In the genomic region with DNA sequence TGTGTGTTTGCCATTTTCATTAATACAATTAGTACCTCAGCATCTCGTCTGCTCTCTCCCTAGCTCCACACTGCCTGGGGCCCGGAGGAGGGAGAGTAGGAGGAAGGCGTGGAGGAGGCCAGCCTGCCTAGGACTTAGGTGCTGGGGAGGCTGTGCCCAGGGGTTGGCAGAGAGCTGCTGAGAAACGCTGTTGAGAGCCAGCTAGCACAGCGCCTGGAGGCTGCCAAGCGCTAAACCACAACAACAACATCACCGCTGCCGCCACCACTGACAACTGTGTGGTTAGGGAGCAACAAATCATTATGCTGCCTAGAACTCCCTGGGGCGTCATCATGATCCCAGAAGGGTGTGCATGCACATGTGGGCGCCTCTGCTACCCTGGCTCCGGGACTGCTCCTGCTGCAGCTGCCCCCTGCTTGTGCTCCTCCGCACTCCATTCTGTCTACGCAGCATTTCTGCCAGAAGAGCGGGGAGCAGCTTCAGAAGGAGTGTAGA, we compare ENCODE assay signal across 9 mouse cellular contexts. TPM values are rescaled to one million over a fixed set of nuclear protein-coding genes. Genes with fewer than 3 reads are reported as not detected.
DNase-seq lines count a peak whose midpoint lies in the region; ATAC-seq and TF ChIP-seq lines count a peak whose summit lies in the region.
"Had no signal": no experiment of that assay in that cellular context is flagged by ENCODE, and none has a peak within 500 bp of the region (broad histone marks: within the 10 kb centered on the region; RNA-seq: fewer than 3 reads in every experiment).

No protein-coding gene starts in this region.

- 0 out of 2 replicates have a peak, but pooled peaks cover 2% of the 10 kb centered on the region for H3K4me1 ChIP-seq in heart, embryonic 16.5 days (ENCODE audit: control insufficient read depth, insufficient read depth, low read length)
- peaks cover 15% of the 10 kb centered on the region for H3K4me1 ChIP-seq in neural tube, embryonic 13.5 days (replicated peaks)

- DNase-seq in heart, postnatal 4 days: no peak
- DNase-seq in Patski (ENCODE audit: low read depth, low spot score): peak; percentile 51
- peak; percentile 71 to 72 for DNase-seq in frontal cortex, postnatal 36 days (ENCODE audit: low spot score in 2 of 2)
- peak; percentile 68 to 73 for DNase-seq in left cerebral cortex, postnatal 36 days (ENCODE audit: low spot score in 2 of 2)
- DNase-seq in urinary bladder, postnatal 36 days (ENCODE audit: low spot score in 2 of 2): no peak
- DNase-seq in cerebellum, postnatal 4 days (ENCODE audit: low spot score in 2 of 2): no peak

- peak overlapping the region; percentile 45 for H3K4me2 ChIP-seq in heart, embryonic 16.5 days (ENCODE audit: low read depth, low read length)
- H3K4me2 ChIP-seq in neural tube, embryonic 13.5 days: peak overlapping the region; percentile 51

- no peak overlapping the region for H3K4me3 ChIP-seq in heart, embryonic 16.5 days (ENCODE audit: low read length)
- peak overlapping the region; percentile 22 for H3K4me3 ChIP-seq in neural tube, embryonic 13.5 days

- POLR2A ChIA-PET in Patski (lab: Charles Lee): no interaction called here

- intact Hi-C loops in left cerebral cortex, postnatal 36 days (cut with DNase I): loop anchor here (2.0 to 5.0 kb wide), 2 partner anchors 24 to 36 kb away; partner anchors contain the start of genes Nrgn and Spa17

- no peak overlapping the region for H3K27ac ChIP-seq in heart, embryonic 16.5 days (ENCODE audit: low read length)
- peak overlapping the region; percentile 74 for H3K27ac ChIP-seq in neural tube, embryonic 13.5 days (replicated peaks)
- H3K27ac ChIP-seq: macrophage had no signal

- H3K9me3 ChIP-seq in heart, embryonic 16.5 days (replicated peaks; ENCODE audit: control insufficient read depth, low read length): no peaks in the 10 kb centered on the region
- H3K9me3 ChIP-seq in neural tube, embryonic 13.5 days: no peaks in the 10 kb centered on the region

- 28% methylated on average over 14 of the region's 14 CpGs for WGBS in heart, embryonic 16.5 days
- 15% methylated on average over 14 of the region's 14 CpGs for WGBS in neural tube, embryonic 13.5 days

- TF ChIP-seq CTCF in Patski (IDR thresholded peaks at IDR 0.05): no peak

- no peaks in the 10 kb centered on the region for H3K36me3 ChIP-seq in heart, embryonic 16.5 days (ENCODE audit: control insufficient read depth, insufficient read depth)
- no peaks in the 10 kb centered on the region for H3K36me3 ChIP-seq in neural tube, embryonic 13.5 days

- no peak overlapping the region for H3K9ac ChIP-seq in heart, embryonic 16.5 days (ENCODE audit: low read length)
- peak overlapping the region; percentile 57 for H3K9ac ChIP-seq in neural tube, embryonic 13.5 days

- H3K27me3 ChIP-seq in heart, embryonic 16.5 days (ENCODE audit: control insufficient read depth, insufficient read depth, low read length): no peaks in the 10 kb centered on the region
- peaks cover 59% of the 10 kb centered on the region for H3K27me3 ChIP-seq in Patski
- no peaks in the 10 kb centered on the region for H3K27me3 ChIP-seq in neural tube, embryonic 13.5 days

- in situ Hi-C loops in Patski (cut with MboI; ENCODE audit: low pct_unique_long_range_greater_than_20kb): no loop called here

- CTCF ChIA-PET in Patski (lab: Charles Lee): interaction anchor here (0.9 to 1.3 kb wide), 3 partner anchors 15 to 27 kb away, joined by 3 read pairs; no protein-coding TSS in a partner anchor

- no peak for ATAC-seq in heart, embryonic 16.5 days (replicated peaks; ENCODE audit: extremely low read depth, insufficient read depth, low FRiP score)
- peak; percentile 95 for ATAC-seq in Patski
- ATAC-seq in neural tube, embryonic 13.5 days (ENCODE audit: low read depth): peak; percentile 89

RNA-seq across cellular contexts. Expression of gene Siae, which starts 21.0 kb away (rescaled TPM):
- polyA plus RNA-seq in heart, embryonic 16.5 days (2015; fragmentation: Nextera tagmentation; extraction: Ambion mirVana): 9.2 and 10.9 TPM in 2 replicates
- total RNA-seq in heart, postnatal 4 days (2021): 1 to 10 TPM; 6.5 to 6.6 TPM
- 26.7 TPM for polyA plus RNA-seq in Patski (2021)
- total RNA-seq in left cerebral cortex, postnatal 36 days (2021): 10 to 100 TPM; 18.3 to 19.7 TPM
- 8.9 and 13.7 TPM in 2 replicates for polyA plus RNA-seq in neural tube, embryonic 13.5 days (2015; fragmentation: Nextera tagmentation; extraction: Ambion mirVana)

RNA-seq across cellular contexts. Expression of gene Nrgn, which starts 23.8 kb away (rescaled TPM):
- polyA plus RNA-seq in heart, embryonic 16.5 days (2015; fragmentation: Nextera tagmentation; extraction: Ambion mirVana): 3.4 and 4.3 TPM in 2 replicates
- total RNA-seq in heart, postnatal 4 days (2021): 1 to 10 TPM; 2.0 to 3.1 TPM
- 0.21 TPM for polyA plus RNA-seq in Patski (2021)
- total RNA-seq in left cerebral cortex, postnatal 36 days (2021): 1,000 to 10,000 TPM; 1,855 to 2,522 TPM
- 10.0 and 11.3 TPM in 2 replicates for polyA plus RNA-seq in neural tube, embryonic 13.5 days (2015; fragmentation: Nextera tagmentation; extraction: Ambion mirVana)

RNA-seq across cellular contexts. Expression of gene Spa17, which starts 37.0 kb away (rescaled TPM):
- polyA plus RNA-seq in heart, embryonic 16.5 days (2015; fragmentation: Nextera tagmentation; extraction: Ambion mirVana): 7.6 and 7.9 TPM in 2 replicates
- 1 to 10 TPM; 2.4 to 4.5 TPM for total RNA-seq in heart, postnatal 4 days (2021)
- polyA plus RNA-seq in Patski (2021): 11.6 TPM
- 1 to 10 TPM; 1.8 to 2.9 TPM for total RNA-seq in left cerebral cortex, postnatal 36 days (2021)
- 10.9 and 12.1 TPM in 2 replicates for polyA plus RNA-seq in neural tube, embryonic 13.5 days (2015; fragmentation: Nextera tagmentation; extraction: Ambion mirVana)

RNA-seq across cellular contexts. Expression of gene Vsig2, which starts 37.4 kb away (rescaled TPM):
- 2.1 and 5.3 TPM in 2 replicates for polyA plus RNA-seq in heart, embryonic 16.5 days (2015; fragmentation: Nextera tagmentation; extraction: Ambion mirVana)
- 1 to 10 TPM; 6.4 to 7.9 TPM for total RNA-seq in heart, postnatal 4 days (2021)
- 1.8 TPM for polyA plus RNA-seq in Patski (2021)
- total RNA-seq in left cerebral cortex, postnatal 36 days (2021): 1 to 10 TPM; 1.4 to 4.1 TPM
- 1.1 and 2.1 TPM in 2 replicates for polyA plus RNA-seq in neural tube, embryonic 13.5 days (2015; fragmentation: Nextera tagmentation; extraction: Ambion mirVana)
- polyA plus RNA-seq: macrophage had no signal

RNA-seq across cellular contexts. Expression of gene Esam, which starts 48.6 kb away (rescaled TPM):
- polyA plus RNA-seq in heart, embryonic 16.5 days (2015; fragmentation: Nextera tagmentation; extraction: Ambion mirVana): 92.1 and 101 TPM in 2 replicates
- total RNA-seq in heart, postnatal 4 days (2021): 10 to 100 TPM; 88.8 to 91.3 TPM
- polyA plus RNA-seq in Patski (2021): 83.1 TPM
- 10 to 100 TPM; 19.5 to 23.0 TPM for total RNA-seq in left cerebral cortex, postnatal 36 days (2021)
- polyA plus RNA-seq in neural tube, embryonic 13.5 days (2015; fragmentation: Nextera tagmentation; extraction: Ambion mirVana): 41.5 and 42.5 TPM in 2 replicates

Comparison
In these comparisons a context has a peak if more than half of its experiments do, and no peak if none do; other contexts are left out.
1. DNase-seq: peak in Patski (single experiment), frontal cortex, postnatal 36 days (2 of 2) and left cerebral cortex, postnatal 36 days (2 of 2); none in heart, postnatal 4 days (single experiment), urinary bladder, postnatal 36 days (0 of 2) and cerebellum, postnatal 4 days (0 of 2).